Mouse (Mus musculus) layer of hippocampus, adult 2 months (tissue): Measurements from ENCODE around the gene Pou2f3. TPM values are rescaled to one million over a fixed set of nuclear protein-coding genes. Genes with fewer than 3 reads are reported as not detected.
A peak's percentile ranks its signal among the peaks of the same experiment; 100 is the strongest.

Experiments used
- DNase-seq, 2 experiments: peaks; one replicate each; pipeline ENCODE4 v3.0.0; 2022; ENCODE audit warnings: low spot score in 2 of 2
- H3K27ac ChIP-seq: fragments of 200-600 bp; 2 replicates; pipeline ENCODE4 v1.8.1; 2022
- H3K4me3 ChIP-seq: fragments of 200-600 bp; 2 replicates; pipeline ENCODE4 v1.8.1; 2022; ENCODE audit warnings: mild to moderate bottlenecking
- CTCF ChIP-seq: fragments of 200-600 bp; conservative IDR thresholded peaks from 2 replicates; pipeline ENCODE4 v1.8.1; 2022; ENCODE audit warnings: antibody characterized with exemption, mild to moderate bottlenecking, moderate library complexity
- long read RNA-seq, 2 experiments: library from polyadenylated mRNA; stranded (forward); transcript quantifications; one replicate each; pipeline ENCODE4 v2.0.0; 2021; ENCODE audit warnings: borderline mapping rate in 2 of 2
- total RNA-seq, 2 experiments: library from RNA; stranded (reverse); gene quantifications; 2 replicates each; pipeline ENCODE4 v1.2.3; 2021

Gene Pou2f3
- total RNA-seq = under 1 TPM; 0.22 to 0.33 TPM
- long read RNA-seq, experiment 1, partial matches to known transcripts = 0 of 1 reads
- long read RNA-seq, experiment 1, other reads (novel, unspliced or antisense) = 1 of 1 reads
- long read RNA-seq, experiment 2, partial matches to known transcripts = 1 of 1 reads
- long read RNA-seq, experiment 2, other reads (novel, unspliced or antisense) = 0 of 1 reads

DNA sequence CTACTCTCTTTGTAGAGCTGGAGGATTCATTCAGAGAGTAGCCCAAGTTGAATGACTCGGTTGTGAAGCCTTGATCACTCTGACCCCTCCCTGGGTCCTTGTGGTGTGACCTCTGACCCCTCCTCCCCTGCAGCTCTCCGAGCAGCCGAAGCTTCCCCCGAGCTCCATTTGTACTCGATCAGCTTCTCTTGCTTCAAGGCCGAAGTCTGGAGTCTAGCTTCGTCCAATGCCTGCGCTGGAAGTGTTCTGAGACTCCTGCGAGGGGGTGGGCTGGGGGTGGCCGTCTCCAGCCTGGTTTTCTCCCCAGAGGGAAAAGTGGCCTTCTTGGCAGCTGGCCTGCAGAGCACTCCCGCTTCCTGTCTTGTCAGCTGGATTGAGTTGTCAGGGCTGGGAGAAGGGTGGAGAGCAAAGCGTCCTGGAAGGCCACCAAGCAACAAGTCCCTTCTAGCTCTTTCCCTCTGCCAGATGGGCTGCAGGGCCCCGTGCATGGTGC lies at the start of gene Pou2f3:
Gene Pou2f3 (minus strand): TSS at position 180 of the 493 bp plus-strand sequence.
- no peak for TF ChIP-seq CTCF
- Histone ChIP-seq H3K27ac (peak within 1 kb of the TSS; percentile 32; the same call in 1 of the 2 replicates), H3K4me3 (no peak within 1 kb of the TSS)
- no peak for DNase-seq

DNA sequence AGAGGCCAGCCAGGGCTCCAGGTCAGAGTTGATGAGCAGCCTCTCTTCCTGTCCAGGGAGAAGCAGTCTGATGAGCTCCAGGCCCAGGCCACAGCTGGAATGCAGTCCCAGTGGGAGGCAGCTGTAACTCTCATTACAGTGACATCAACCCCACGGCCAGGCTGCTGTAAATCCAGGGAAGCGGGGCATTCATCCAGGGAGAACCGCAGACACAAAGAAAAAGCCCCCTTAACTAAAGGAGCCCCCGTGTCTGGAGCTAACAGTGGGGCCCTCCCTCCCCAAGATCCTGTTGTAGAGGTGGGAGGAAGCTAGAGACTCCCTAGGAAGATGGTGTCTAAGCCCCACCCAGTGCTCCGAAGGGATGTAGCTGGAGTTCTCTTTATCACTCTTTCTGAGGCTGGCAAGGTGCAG lies 43.1 kb upstream of the Pou2f3 start:
- no peak for TF ChIP-seq CTCF
- Histone ChIP-seq H3K27ac (no peak overlapping the region), H3K4me3 (no peak overlapping the region)
- DNase-seq = no peak

DNA sequence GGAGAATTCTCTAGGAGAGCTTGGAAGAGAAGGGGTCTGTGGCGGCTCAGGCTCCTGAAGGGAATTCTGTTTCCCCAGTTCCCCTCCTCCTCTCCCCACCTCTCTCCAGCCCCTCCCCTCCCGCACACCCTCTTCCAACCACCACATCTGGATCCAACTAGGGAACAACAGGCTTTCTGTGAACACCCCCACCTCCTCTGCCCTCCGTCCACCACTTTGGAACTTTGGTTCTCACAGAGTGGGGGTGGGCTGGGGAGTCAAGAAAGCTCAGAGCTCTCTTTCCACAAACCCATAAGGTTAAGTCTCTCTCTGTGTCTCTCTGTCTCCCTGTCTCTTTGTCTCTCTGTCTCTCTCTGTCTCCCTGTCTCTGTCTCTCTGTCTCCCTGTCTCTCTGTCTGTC lies 42.6 kb upstream of the Pou2f3 start:
- no peak overlapping the region for H3K4me3 ChIP-seq
- no peak overlapping the region for H3K27ac ChIP-seq
- TF ChIP-seq CTCF = no peak

DNA sequence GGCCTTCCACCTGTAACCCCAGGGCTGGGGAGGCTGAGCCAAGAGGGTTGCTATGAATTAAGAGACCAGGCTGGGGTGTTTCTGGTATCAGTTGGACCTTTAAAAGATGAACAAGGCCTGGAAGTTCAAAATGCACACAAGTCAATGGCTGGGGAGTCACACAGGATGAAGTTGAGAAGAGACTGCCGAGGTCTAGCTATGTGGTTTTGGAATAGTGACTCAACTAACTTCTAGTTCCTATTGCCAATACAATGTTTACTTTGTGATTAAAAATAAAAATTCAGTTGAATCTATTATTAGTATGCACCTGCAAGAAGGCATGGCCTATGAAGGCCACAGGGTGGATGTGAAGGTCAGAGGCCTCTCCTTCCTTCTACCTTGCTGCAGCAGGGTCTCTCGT lies 41.6 kb upstream of the Pou2f3 start:
- H3K4me3 ChIP-seq = no peak overlapping the region
- H3K27ac ChIP-seq = no peak overlapping the region
- DNase-seq = no peak
- no peak for TF ChIP-seq CTCF

More for the DNA sequence above, 42.6 kb upstream of the Pou2f3 start:
- DNase-seq = no peak

DNA sequence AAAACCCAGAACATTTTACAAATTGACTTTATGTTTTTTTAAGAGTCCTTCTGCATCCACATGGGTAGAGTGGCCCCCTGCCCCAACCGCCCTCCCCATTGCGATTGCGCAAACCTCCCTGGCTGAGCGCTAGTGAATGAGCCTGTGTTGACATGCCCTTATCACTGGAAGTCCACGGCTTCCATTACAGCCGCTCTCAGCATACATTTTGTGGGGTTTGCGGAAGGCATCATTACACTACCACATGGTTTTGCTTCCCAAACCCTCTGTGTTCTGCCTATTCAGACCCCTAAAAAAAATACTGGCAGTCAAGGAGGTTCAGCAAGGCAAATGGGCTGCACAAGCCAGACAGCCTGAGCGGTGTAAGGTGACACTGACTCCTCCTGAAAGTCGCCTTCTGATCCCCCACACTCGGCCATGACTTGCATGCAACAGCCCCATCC lies 36.6 kb upstream of the Pou2f3 start:
- no peak for TF ChIP-seq CTCF
- no peak overlapping the region for H3K27ac ChIP-seq
- H3K4me3 ChIP-seq = no peak overlapping the region
- DNase-seq = no peak

DNA sequence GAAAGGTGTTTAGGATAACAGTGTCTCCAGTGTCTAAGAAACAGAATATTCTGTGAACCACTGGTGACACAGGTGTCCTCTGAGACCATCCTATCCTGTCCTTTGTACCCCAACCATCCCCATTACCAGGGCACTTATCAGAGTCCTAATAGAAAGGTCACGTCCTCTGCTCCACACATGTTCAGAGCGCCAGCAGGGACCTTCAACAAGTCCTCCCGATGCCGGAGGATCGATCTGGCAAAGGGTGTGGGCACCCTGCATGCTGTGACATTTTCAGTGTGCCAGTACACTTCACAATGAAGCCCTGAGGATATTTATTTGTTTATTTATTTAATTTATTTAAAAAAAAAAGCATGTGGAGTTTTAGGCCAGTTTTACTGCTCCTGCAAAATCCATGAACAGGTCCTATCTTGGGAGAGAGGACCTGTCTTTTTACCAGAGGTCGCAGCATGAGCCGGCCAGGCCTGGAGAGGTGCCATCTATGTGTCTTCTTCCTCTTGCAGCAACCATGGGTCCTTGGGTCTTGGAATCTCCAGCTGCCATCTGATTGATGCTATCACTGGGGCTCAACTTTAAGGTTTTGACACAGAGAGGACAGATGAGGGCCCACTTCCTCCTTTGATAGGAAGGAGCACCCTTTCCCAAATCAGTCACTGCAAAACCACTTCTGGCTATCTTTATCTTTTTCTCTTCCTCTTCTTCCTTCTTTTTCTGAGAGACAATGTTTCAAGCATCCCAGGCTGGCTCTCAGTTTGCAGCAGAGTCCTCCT lies 35.8 kb upstream of the Pou2f3 start:
- H3K4me3 ChIP-seq = no peak overlapping the region
- no peak overlapping the region for H3K27ac ChIP-seq
- TF ChIP-seq CTCF = no peak
- DNase-seq = no peak

DNA sequence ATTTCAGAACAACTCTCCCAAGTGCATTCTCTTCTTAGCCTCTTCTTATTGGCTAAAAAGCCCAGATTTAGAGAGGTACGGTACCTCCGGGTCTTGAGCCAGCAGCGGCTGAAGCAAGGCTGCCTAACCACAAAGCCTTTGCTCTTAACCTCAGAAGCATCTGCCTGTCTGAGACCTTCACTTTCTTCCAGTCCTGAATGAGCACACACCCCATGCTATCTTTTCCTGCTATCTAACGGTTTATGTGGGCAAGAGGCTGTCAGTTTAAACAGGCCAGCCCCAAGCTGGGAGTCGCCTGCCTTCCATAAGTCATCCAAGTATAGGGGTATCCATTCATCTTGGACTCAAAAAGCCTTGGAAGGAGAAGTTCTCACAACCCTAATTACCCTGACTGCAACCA lies 32.3 kb upstream of the Pou2f3 start:
- DNase-seq = no peak
- TF ChIP-seq CTCF = no peak
- Histone ChIP-seq H3K4me3 (no peak overlapping the region), H3K27ac (no peak overlapping the region)

DNA sequence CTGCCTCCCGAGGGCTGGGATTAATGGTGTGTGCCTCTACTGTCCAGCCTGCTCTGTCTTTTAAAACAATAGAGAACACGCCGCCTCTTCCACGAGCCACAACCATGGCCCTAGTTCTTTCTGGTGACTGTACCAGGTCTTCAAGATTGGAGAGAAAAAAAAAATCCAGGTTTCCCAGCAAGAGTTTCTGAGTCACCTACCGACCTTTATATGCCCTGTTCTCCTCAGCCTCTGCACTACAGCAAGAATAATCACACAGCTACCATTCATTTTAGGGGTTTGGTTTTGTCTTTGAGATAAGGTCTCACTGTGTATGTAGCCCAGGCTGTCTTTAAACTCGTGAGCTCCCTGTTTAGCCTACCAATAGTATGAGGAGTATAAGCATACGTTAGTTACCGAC lies 31.8 kb upstream of the Pou2f3 start:
- no peak for TF ChIP-seq CTCF
- Histone ChIP-seq H3K27ac (no peak overlapping the region), H3K4me3 (no peak overlapping the region)
- no peak for DNase-seq

DNA sequence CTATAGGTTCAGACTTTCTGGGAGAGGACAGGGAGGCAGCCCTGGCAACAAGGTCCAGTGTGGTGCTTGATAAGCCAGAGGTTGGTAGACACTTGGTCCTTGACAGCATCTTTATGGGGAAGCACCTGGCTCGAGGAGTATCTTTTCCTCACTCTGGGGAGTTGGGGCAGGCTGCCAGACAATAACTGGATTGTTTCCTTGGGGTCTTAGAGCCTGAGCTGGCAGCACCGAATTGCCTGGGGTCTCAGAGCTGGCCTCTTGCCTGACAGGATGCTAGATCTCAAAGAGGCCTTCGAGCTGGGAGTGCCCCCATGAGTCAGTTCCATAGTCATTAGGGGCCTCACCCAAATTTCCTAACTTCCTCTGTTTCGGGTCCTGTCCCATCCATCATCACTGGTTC lies 31.1 kb upstream of the Pou2f3 start:
- Histone ChIP-seq H3K4me3 (no peak overlapping the region), H3K27ac (no peak overlapping the region)
- no peak for TF ChIP-seq CTCF
- DNase-seq = no peak

DNA sequence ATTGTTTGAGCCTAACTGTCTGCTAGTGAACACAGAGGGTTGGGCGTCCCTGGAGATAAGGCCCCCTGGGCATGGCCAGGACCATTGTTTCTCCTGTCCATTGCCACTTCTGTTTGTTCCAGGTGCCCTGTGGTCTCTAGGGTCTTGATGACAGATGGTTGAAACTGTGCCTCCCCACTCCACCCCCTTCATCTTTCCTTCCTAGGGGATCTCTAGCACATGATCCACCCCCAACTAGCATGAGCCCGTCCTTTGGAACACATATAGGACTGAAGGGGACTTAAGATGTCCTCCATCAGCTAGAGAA lies 30.4 kb upstream of the Pou2f3 start:
- TF ChIP-seq CTCF = no peak
- Histone ChIP-seq H3K4me3 (no peak overlapping the region), H3K27ac (peak overlapping the region; percentile 68)
- no peak for DNase-seq

DNA sequence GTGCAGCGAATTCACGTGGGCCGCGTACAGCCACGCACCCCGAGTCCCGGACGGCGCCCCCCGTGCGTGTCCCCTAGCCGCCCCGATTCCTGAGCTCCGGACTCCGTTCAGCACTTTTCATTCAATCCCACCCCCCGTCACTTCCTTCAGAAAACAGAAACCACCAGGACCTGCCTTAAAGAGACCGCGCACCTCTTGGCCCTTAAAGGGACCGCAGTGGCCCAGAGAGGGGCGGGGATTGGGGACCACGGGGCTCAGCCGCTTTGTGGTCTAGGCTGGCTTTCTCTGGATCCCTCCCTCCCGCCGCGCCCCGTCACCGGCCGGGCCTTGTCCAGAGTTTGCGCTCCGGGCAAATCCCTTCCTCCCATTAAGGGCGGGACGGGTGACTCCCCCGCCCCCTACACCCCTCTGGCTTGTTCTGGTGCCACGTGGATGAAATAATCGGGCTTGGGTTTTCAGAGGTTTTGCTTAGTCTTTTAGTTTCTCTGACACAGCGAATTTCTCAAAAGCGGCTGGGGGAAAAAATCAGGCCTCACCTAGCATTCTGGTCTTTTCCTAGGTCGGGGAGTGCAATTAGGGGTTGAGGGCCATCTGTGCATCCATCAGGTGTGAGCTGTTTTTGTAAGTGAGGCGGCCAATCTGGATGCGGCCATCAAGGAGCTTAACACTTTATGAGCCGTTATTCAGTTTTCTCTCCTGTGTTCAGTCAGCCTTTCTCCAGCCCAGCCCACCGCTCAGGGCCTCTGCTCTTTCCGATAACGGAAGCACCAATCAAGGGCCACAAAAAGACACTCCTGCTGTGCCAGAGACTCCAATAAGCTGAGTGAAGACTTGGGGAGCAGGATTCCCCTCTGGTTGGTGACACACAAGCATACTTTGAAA lies 29.8 kb upstream of the Pou2f3 start, which contains the start of gene Oaf:
Gene Oaf (minus strand): TSS at position 200 of the 882 bp plus-strand sequence.
- TF ChIP-seq CTCF = no peak
- peak within 1 kb of the TSS; percentile 72 for H3K27ac ChIP-seq
- DNase-seq = peak; percentile 59 to 77
- peak within 1 kb of the TSS; percentile 58 for H3K4me3 ChIP-seq

DNA sequence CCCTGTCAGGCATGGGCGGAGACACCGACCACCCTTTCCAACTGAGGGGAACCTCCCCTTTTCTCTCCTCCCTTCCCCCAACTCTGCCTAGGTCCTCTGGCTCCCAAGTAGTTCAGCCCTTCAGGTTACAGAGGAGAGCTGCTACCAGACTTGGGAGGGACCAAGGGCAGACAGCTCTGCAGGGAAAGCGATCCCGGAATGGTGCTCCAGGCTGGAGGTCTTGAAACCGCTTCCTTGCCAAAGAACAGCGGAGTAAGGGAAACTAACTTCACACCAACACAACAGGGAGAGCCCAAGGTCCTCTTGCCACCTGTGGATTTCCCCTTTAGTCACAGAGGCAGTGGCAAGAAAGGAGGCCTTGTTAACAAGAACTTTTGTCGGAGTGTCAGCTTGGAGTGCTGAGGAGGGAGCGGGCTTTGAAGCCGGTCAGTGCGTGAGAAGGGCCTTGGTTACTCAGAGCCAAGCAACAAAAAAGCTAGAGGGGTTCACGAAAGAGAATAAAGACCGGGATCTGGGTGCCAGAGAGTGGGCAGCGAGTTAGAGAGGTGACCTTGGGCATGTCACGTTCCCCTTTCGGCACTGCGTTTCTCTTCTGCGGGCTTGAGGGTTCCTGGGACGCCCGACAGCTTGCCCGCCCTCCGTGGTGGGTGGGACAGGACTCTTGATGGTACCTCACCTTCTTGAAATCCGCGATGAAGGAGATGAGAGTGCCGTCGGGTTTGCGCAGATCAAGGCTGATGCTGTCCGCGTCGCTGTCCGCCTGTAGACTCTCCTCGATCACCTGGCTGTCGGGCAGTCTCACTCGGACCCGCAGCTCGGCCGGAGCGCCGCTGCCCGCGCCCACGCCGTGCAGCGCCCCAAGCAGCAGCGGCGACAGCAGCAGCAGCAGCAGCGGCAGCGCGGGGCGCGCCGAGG lies 28.7 kb upstream of the Pou2f3 start:
- H3K27ac ChIP-seq = peak overlapping the region; percentile 72; the same call in 1 of the 2 replicates
- peak overlapping the region; percentile 58 for H3K4me3 ChIP-seq
- DNase-seq = no peak
- TF ChIP-seq CTCF = no peak
